Mouse (Mus musculus) spleen, adult 18-20 months (tissue): ENCODE results near the gene Irx3.

ENCODE experiments used
- DNase-seq, 2 experiments: peaks; one replicate each; pipeline ENCODE4 v3.0.0; 2022; ENCODE audit warnings: mixed read lengths in 2 of 2

Irx3 gene

DNA sequence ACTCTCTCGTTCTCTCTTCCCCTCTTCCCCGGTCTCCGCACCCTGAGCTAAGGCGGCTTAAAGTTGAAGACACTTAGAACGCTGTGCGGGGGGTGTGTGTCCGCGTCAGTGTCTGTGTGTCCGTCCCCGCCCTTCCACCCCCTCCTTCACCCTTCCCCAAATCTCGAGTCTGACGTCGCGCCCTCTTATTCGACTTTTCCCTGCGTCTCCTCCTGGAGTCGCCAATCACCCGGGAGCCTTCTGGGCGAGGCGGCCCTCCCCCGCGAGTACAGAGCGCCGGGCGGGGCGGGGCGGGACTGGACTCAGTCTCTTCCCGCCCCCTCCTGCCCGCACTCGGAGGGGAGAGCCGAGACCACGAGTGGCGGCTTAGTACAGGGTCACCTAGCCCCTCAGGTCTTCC lies at the start of gene Irx3:
Gene Irx3, minus strand, starts transcription at position 229 of the 400 bp plus-strand sequence.
- no peak for DNase-seq

GRCm38 (mm10) chr8:91851359-91851758 lies 49.5 kb upstream of the Irx3 start:
- no peak for DNase-seq

GRCm38 (mm10) chr8:91849984-91850383 lies 48.1 kb upstream of the Irx3 start:
- no peak for DNase-seq

GRCm38 (mm10) chr8:91849529-91849928 lies 47.7 kb upstream of the Irx3 start:
- no peak for DNase-seq

DNA sequence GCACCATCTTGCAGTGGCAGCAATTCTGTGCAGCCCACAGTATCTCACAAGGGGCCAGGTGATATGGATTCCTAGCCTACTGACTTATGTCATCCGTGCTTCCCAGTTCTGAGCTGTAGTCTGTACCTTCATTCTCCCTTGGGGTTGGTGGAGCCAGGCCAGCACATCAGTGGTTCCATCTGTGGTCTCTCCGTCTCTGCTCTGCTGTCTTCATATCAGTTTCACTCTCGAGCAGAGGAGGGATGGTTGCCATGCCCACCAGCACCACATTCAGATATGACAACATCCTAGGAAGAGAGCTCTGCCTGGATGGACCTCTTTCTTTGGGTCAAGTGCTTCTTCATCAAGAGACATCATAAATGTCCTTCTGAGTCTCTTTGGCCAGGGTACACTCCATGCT lies 43.8 kb upstream of the Irx3 start:
- DNase-seq = no peak

GRCm38 (mm10) chr8:91837131-91837530 lies 35.3 kb upstream of the Irx3 start:
- DNase-seq = no peak

DNA sequence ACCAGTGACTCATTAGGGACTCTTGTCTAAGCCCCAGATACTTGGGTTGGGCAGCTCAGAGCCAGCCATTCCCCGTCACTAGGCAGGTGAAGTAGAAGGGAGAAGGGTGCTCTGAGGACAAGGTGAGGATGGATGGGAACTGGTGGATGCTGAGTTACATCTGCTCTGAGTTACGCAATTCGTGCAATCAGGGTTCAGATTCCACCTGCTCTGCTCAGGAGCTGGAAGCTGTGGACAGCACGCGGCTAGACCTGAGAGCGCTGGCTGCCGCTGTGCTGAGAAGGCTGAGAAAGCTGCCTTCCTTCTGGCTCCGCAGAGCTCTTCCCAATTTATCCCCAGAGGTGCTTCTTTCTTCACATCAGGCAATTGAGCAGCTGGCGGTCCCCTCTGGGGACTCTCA lies 34.8 kb upstream of the Irx3 start:
- no peak for DNase-seq

GRCm38 (mm10) chr8:91827661-91828060 lies 25.8 kb upstream of the Irx3 start:
- no peak for DNase-seq

- DNase-seq = no peak
These were observed 25.3 kb upstream of the Irx3 start for GRCm38 (mm10) chr8:91827192-91827591.

GRCm38 (mm10) chr8:91823357-91823756 lies 21.5 kb upstream of the Irx3 start:
- DNase-seq = no peak

- no peak for DNase-seq
These were observed 20.9 kb upstream of the Irx3 start for GRCm38 (mm10) chr8:91822746-91823145.

- no peak for DNase-seq
These were observed 20.1 kb upstream of the Irx3 start for GRCm38 (mm10) chr8:91821976-91822375.

DNA sequence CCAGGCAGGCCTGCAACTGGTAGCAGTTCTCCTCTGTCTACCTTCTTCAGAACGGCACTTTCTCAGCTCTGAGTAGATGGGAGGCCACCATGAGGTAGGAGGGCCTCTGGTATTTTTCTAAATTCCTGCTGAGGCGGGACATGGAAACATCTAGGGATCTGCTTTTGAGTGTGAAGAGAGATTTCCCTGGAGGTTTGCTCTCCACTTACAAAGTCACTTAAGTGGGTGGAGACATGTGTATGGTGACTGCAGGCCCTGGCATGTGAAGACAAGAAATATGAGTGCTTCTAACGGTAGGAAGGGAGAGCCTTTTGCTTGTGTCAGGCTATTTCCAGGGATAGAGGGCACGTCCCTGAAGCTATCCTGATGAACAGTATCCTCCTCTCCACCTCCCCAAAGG lies 17.9 kb upstream of the Irx3 start:
- no peak for DNase-seq

GRCm38 (mm10) chr8:91818784-91819183 lies 16.9 kb upstream of the Irx3 start:
- DNase-seq = no peak

DNA sequence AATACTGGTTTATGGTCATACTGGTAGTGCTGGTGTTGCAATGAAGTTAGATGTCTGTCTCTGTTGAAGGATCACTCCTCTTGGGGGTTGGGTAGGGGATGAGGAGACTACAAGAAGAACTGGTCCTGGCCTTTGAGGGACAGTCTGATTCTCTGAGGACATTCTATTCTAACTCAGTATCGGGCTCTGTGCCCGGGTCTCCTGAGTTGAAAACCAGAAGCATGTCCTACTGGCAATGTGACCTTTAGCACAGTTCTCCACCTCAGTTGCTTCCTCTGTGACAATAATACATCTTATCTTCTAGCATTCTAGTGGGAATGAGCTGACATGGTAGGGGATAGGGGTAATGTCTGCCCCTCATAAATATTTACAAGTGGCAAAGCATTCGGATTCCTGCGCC lies 12.2 kb upstream of the Irx3 start:
- DNase-seq = no peak

DNA sequence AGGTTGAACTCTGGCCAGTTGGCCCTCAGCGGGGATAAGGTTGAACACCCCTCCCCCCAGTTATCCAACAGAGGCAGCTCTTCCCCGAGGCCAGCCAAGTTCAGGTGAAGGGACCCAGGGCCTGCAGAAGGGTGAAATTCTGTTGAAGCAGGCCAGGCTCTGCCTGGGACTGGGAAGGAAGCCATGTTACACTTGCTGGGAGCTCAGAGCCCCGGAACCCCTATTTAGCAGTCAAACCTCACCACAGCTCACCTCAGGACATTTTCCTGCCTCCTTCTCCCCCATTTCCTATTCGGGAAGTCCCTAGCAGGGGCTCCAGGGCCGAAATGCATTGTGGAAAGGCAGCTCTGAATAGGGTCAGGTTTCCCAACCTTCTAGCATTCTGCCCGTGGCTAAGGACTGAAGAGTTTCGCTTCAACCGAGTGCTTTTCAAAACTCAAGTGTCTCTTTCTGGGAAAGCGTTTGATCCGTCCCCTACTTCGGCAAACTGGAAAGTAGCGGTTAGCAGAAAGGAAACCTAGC lies 4.9 kb upstream of the Irx3 start:
- no peak for DNase-seq

GRCm38 (mm10) chr8:91806084-91806719 lies 4.3 kb upstream of the Irx3 start:
- no peak for DNase-seq

- DNase-seq = no peak
These were observed 3.4 kb upstream of the Irx3 start for GRCm38 (mm10) chr8:91805254-91805671.

DNA sequence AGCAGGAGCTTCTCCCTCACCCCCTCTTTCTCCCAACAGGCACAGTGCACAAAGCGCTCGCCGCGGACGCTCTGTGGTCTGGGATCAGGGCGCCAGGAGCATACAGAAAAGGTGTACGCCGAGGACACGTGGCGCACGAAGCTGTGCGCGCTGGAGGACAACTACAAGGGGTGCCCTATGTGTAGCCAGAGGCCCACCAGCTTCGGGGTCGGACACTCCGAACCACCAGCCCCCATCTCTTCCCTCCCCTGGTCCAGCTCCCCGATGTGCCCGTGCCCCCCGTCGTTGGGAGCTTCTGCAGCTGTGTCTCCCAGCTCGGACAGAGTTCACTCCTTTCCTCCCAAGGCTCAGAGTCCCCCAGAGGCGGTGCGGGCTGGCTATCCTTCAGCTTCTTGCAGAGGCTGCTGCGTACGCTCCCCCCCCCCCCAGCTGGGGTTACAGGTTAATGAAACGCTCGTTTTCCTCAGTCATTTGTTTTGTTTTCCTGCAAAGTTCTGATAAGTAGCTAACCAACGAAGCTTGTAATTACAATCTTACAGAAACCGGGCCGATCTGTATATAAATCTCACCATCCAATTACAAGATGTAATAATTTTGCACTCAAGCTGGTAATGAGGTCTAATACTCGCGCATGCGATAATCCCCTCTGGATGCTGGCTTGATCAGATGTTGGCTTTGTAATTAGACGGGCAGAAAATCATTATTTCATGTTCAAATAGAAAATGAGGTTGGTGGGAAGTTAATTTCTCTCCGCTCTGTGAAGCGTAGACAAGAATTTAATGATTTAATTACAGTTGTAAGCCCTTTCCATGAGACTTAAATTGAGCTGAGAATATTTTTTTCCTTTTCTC lies 2.8 kb upstream of the Irx3 start:
- no peak for DNase-seq

DNA sequence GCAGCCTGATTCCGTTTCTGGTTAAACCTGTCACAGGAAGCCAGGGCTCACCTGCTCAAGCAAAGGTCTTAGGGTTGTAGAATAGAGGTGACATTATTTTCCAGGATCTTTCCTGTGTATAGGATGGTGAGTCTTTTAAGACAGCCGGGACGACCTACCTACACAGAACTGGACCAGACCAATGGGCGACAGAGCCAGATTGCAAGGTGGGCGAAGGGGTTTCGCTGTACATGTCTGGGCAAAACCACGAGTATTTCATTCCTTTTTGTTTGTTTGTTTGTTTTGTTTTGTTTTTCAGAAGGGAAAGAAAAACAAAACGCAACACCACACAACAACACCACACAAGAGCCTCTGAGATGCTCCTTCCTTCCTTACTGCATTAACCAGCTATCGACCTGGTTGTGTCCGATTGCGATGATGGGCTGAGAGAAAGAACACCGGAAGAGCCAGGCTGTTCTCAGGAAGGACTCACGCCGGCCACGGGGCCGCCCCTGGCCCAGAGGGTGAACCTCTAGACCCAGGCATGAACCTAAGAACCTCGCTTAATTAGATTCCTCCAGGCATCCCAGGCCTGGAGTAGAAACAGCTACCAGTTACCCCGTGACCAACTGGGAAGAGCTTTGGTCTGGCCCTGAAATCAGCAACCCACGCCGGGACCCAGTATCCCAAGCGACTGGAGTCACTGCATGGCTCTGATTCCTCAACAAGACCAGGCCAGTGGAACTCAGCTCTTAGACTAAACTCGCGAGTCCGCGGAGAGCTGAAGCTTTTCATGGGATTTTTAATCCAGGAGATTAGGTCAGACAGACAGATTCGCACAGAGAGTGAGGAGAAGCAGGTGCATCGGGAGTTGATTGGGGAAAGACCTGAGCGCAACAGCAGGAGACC lies 1.9 kb upstream of the Irx3 start:
- DNase-seq = no peak

DNA sequence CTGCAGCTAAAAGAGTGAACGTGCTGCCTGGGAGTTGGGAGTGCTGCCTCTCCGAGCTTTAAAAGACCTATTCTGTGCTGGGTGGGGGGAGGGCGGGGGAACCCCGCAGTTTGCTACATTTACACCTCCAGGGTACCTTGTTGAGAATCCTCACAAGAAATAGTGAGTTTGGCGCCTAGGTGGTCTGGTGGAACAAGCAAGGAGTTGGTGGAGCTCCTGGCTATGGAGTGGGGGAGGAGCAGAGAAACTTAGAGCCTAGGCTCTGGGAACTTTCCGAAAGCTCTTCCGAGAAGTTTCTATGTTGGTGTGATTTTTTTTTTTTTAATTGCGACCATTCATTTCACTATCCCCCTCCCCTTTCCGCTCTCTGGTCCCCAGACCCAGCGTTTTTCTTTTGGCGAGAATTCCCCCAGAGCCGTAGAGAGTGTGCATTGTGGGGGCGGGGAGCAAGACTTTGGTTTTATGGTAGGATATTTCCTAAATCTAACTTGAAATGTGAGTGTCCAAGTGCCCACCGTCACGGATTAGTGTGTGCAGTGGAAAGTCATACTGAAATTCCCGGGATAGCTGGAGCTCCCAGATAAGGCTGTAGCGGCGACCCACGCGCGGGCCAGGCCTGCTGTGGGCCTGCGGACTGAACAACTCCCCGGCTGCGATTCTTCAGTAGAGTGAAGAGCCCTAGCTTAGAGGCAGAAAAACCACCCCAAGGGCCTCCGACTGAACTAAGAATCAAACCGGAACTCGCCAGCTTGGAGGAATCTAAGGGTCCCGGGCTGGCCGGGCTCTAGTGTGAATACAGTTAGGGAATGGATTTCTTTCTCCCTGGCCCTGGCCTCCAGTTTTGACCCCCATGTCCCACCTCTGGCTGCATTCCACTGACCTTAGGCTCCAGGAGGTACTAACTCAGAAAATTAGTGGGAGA lies 795 bp upstream of the Irx3 start:
- no peak for DNase-seq

GRCm38 (mm10) chr8:91801241-91801811 lies 541 bp downstream of the Irx3 start:
- DNase-seq = no peak
